Mouse (Mus musculus) inflammation-experienced regulatory T-cells, adult 16 weeks (primary cell): ENCODE data around the gene Gm20897. TPM values are rescaled to one million over a fixed set of nuclear protein-coding genes. Genes with fewer than 3 reads are reported as not detected.

ENCODE experiments used
- polyA plus RNA-seq: library from polyadenylated mRNA; unstranded; fragments of 100-300 nt; shearing (Covaris generic); gene quantifications from one replicate; pipeline ENCODE4 v1.2.1, GENCODE M21; 2017

Gene Gm20897
- not detected for polyA plus RNA-seq

DNA sequence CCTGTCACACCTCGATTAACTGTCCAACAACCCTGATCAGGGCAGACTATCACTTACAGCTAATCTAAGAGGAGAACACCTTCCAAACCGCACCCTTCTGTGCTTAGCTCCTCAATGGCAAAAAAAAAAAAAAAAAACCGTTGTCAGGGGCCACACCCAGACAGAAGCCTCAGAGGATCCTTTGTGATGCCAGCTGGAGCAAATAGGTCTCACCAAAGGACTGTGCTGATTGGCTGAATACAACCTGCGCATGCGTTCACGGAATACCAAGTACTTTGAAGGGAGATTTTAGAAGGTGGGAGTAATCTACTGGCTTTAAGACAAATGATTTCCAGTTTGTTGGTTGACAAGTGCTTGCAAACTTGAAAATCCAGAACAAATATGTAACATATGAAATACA lies at the start of gene Gm20897:
Gm20897 (minus strand) TSS at position 101 of the 400 bp plus-strand sequence.

Other genes starting within 250 kb of the Gm20897 start
- not detected for gene Gm21732, start 73.5 kb upstream of the Gm20897 start, polyA plus RNA-seq